Mouse (Mus musculus) hindbrain, embryonic 14.5 days (tissue): Measurements from ENCODE around the gene Pde10a. TPM values are rescaled to one million over a fixed set of nuclear protein-coding genes. Genes with fewer than 3 reads are reported as not detected.

Experiments used
- ATAC-seq: fragments of 200-750 bp; cut with Nextera tagmentation; 2 replicates; pipeline ENCODE4 v1.8.0; 2017; ENCODE audit warnings: moderate number of reproducible peaks, mild to moderate bottlenecking, moderate TSS enrichment, moderate library complexity; ENCODE audit not compliant: low FRiP score
- DNase-seq: peaks from one replicate; pipeline ENCODE4 v3.0.0-alpha.2; 2015; ENCODE audit warnings: low spot score
- H3K27ac ChIP-seq: fragments of 300-500 bp; sonication (generic); 2 replicates; pipeline ENCODE4 v1.5.1; 2014; ENCODE audit warnings: mild to moderate bottlenecking, moderate library complexity
- H3K27me3 ChIP-seq: fragments of 300-500 bp; sonication (generic); 2 replicates; pipeline ENCODE4 v1.6.1; 2014; ENCODE audit warnings: mild to moderate bottlenecking, low read length, mixed read lengths; ENCODE audit not compliant: control insufficient read depth, insufficient read depth
- H3K36me3 ChIP-seq: fragments of 300-500 bp; sonication (generic); replicated peaks from 2 replicates; pipeline ENCODE4 v1.6.1; 2014; ENCODE audit not compliant: control insufficient read depth, insufficient read depth
- H3K4me1 ChIP-seq: fragments of 300-500 bp; sonication (generic); replicated peaks from 2 replicates; pipeline ENCODE4 v1.6.1; 2014; ENCODE audit warnings: antibody characterized with exemption, low read length, mixed read lengths; ENCODE audit not compliant: control insufficient read depth, insufficient read depth
- H3K4me2 ChIP-seq: fragments of 300-500 bp; sonication (generic); replicated peaks from 2 replicates; pipeline ENCODE4 v1.6.1; 2014; ENCODE audit warnings: mild to moderate bottlenecking, moderate library complexity
- H3K4me3 ChIP-seq: fragments of 300-500 bp; sonication (generic); replicated peaks from 2 replicates; pipeline ENCODE4 v1.5.1; 2014; ENCODE audit warnings: mild to moderate bottlenecking, low read length
- H3K9ac ChIP-seq: fragments of 300-500 bp; sonication (generic); 2 replicates; pipeline ENCODE4 v1.6.1; 2014
- H3K9me3 ChIP-seq: fragments of 300-500 bp; sonication (generic); 2 replicates; pipeline ENCODE4 v1.6.1; 2016; ENCODE audit warnings: low read length; ENCODE audit not compliant: control insufficient read depth
- WGBS: fragments of 180-500 bp; shearing (Covaris S2); extraction: QIAGEN DNeasy Blood & Tissue Kit; methylation state at CpG from one replicate; pipeline ENCODE4 v1.1.7; 2014; 5-methylcytosine and 5-hydroxymethylcytosine counted together
- polyA plus RNA-seq: library from polyadenylated mRNA; unstranded; fragments of >200 nt; fragmentation: Nextera tagmentation; extraction: Ambion mirVana; gene quantifications from 2 replicates; pipeline ENCODE4 v1.2.1, GENCODE M21; 2014

Gene Pde10a
- polyA plus RNA-seq, 1 experiment from 2014 or later: 15.8 TPM

DNA sequence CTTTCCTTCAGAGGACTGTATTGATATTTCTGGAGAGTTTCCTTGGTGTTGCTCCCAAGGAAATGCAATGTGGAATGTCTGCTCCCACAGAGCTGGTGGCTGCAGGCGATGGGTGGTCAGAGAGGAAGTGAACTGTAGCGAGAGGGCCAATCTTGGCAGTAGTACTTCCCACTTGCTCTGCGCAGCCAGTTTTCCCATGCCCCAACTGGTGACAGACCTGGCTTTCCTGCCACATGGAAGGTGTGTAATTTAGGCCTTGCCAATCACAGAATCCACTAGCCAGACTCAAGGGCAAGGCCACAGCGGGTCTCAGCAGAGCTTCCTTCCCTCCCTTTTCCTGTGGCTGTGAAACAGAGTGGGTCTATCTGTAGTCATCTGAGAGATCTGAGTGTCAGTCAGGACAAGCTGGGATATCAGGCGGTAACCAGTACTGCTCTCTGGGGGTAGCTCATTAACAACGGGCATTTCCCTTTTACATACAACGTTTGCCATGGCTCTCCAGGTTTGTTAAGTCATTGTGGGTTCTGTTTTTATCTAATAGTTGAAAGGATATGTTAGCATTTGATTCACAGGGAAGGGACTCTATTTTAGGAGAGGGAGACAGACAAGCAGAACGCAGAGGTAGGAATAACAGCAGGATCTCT, 316.8 kb downstream of the Pde10a start:
- H3K27me3 ChIP-seq: no peaks in the 10 kb centered on the region
- H3K9me3 ChIP-seq: no peaks in the 10 kb centered on the region
- WGBS: 63% methylated on average over 8 of the region's 8 CpGs
- no peak overlapping the region for H3K9ac ChIP-seq
- H3K4me1 ChIP-seq: peaks cover 16% of the 10 kb centered on the region
- no peak overlapping the region for H3K4me3 ChIP-seq
- no peak overlapping the region for H3K4me2 ChIP-seq
- no peaks in the 10 kb centered on the region for H3K36me3 ChIP-seq
- ATAC-seq: no peak
- H3K27ac ChIP-seq: no peak overlapping the region
- DNase-seq: no peak

DNA sequence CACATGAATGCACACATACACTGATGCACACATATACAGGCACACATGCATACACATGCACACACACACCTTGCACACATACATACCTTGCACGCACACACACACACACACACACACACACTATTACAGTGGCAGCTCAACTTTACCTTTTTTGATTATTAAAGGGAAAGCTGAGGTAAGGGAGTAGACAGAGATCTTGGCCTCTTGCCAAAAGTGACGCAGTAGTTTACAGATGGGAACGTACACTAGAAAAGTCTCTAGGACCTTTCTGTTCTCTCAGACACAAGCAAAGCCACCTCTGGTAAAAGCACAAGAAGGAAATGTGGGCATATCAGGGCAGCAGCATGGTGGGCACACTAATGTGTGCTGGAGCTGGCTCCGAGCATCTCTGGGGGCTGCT, 317.5 kb downstream of the Pde10a start:
- ATAC-seq (no peak; the same call in 1 of the 2 replicates), DNase-seq (no peak)
- no peaks in the 10 kb centered on the region for H3K9me3 ChIP-seq
- WGBS: 55% methylated on average over 4 of the region's 4 CpGs
- H3K9ac ChIP-seq: no peak overlapping the region
- no peaks in the 10 kb centered on the region for H3K27me3 ChIP-seq
- peaks cover 16% of the 10 kb centered on the region for H3K4me1 ChIP-seq
- no peak overlapping the region for H3K27ac ChIP-seq
- no peak overlapping the region for H3K4me3 ChIP-seq
- H3K4me2 ChIP-seq: no peak overlapping the region
- H3K36me3 ChIP-seq: no peaks in the 10 kb centered on the region

DNA sequence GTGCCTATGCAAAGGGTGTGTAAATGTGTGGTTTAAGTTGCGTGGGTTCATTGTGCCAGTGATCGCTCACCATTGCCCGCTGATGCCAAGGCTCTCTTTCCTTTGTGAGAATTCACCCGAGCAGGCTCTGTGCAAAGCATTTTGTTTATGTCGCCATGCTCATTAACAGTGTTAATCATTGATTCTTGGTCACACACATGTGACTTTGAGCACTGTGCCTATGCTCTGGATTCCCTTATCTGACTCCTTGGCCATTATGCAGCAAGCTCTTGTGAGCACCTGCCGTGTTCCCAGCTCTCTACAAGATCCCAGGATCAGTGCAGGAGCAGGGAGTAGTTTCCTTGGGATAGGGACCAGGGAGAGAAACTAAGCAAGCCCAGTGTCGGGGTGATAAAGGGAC, 318.8 kb downstream of the Pde10a start:
- Histone ChIP-seq H3K36me3 (no peaks in the 10 kb centered on the region), H3K4me2 (no peak overlapping the region), H3K4me1 (peaks cover 16% of the 10 kb centered on the region), H3K4me3 (no peak overlapping the region), H3K27ac (no peak overlapping the region), H3K9ac (no peak overlapping the region), H3K27me3 (no peaks in the 10 kb centered on the region), H3K9me3 (no peaks in the 10 kb centered on the region)
- ATAC-seq (no peak), DNase-seq (no peak)
- 67% methylated on average over 7 of the region's 7 CpGs for WGBS

DNA sequence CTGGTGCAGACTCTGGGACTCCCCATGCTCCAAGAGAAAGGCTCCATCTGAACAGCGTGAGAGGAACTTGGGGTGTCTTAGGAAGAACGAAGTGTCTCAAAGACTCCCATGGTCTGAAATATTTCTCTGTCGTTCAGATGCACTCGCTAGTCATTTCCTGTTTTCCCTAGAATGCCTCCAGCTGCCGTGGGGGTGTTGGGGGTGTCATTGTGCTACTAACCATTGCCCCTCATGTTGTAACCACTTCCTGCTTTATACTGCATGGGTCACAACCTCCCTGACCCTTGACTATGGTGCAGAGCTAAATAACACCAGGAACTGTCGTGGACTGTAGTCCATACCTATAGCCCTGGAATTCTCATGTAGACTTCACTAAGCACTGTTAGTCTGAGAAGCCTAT, 321.3 kb downstream of the Pde10a start:
- 80% methylated on average over 6 of the region's 6 CpGs for WGBS
- Histone ChIP-seq H3K27ac (no peak overlapping the region), H3K36me3 (no peaks in the 10 kb centered on the region), H3K4me3 (no peak overlapping the region), H3K4me1 (peaks cover 11% of the 10 kb centered on the region), H3K9ac (no peak overlapping the region), H3K4me2 (no peak overlapping the region), H3K27me3 (no peaks in the 10 kb centered on the region), H3K9me3 (no peaks in the 10 kb centered on the region)
- ATAC-seq: no peak
- DNase-seq: no peak

GRCm38 (mm10) chr17:8847558-8847957, 322.4 kb downstream of the Pde10a start:
- Histone ChIP-seq H3K9ac (no peak overlapping the region), H3K4me3 (no peak overlapping the region), H3K27ac (no peak overlapping the region), H3K4me1 (0 out of 2 replicates have a peak, but pooled peaks cover under 1% of the 10 kb centered on the region), H3K36me3 (no peaks in the 10 kb centered on the region), H3K4me2 (no peak overlapping the region), H3K27me3 (no peaks in the 10 kb centered on the region), H3K9me3 (no peaks in the 10 kb centered on the region)
- WGBS: 65% methylated on average over 7 of the region's 7 CpGs
- DNase-seq (no peak), ATAC-seq (no peak)

DNA sequence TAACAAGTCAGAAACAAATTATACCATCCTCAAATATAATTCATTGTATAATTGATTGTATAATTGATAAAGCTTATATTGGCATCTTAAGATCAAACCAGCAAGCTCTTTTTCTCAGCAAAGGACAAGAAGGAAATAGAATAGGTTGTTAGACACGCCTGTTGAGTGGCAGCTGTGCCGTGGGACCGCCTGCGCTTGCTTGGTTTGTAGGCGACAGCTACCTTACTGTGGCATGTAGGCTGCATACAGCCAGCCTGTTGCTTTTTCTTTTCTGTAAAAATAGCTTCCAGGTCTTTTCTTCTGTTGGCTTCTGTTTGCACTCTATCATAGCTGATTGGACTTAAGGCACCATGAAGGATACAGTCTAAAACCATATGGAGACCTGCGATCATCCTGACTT, 326.7 kb downstream of the Pde10a start:
- Histone ChIP-seq H3K27ac (no peak overlapping the region), H3K36me3 (no peaks in the 10 kb centered on the region), H3K4me1 (0 out of 2 replicates have a peak, but pooled peaks cover 7% of the 10 kb centered on the region), H3K4me2 (no peak overlapping the region), H3K27me3 (no peaks in the 10 kb centered on the region), H3K4me3 (no peak overlapping the region), H3K9ac (no peak overlapping the region), H3K9me3 (no peaks in the 10 kb centered on the region)
- DNase-seq: no peak
- ATAC-seq: no peak
- 65% methylated on average over 6 of the region's 6 CpGs for WGBS

- no peak overlapping the region for H3K4me3 ChIP-seq
- peak overlapping the region; percentile 32 for H3K4me2 ChIP-seq
- no peaks in the 10 kb centered on the region for H3K36me3 ChIP-seq
- no peak overlapping the region for H3K9ac ChIP-seq
- DNase-seq (no peak), ATAC-seq (no peak)
- H3K4me1 ChIP-seq: peaks cover 11% of the 10 kb centered on the region
- H3K27ac ChIP-seq: no peak overlapping the region
- WGBS: 33% methylated on average over 22 of the region's 22 CpGs
- H3K9me3 ChIP-seq: no peaks in the 10 kb centered on the region
- H3K27me3 ChIP-seq: no peaks in the 10 kb centered on the region
Observed at GRCm38 (mm10) chr17:8856430-8857371, 331.5 kb downstream of the Pde10a start.

GRCm38 (mm10) chr17:8858636-8859421, 333.7 kb downstream of the Pde10a start:
- ATAC-seq (no peak), DNase-seq (no peak)
- Histone ChIP-seq H3K27ac (0 out of 2 replicates have a peak overlapping the region, but pooled peaks have one; percentile 15), H3K9ac (no peak overlapping the region), H3K27me3 (no peaks in the 10 kb centered on the region), H3K4me1 (peaks cover 11% of the 10 kb centered on the region), H3K4me3 (no peak overlapping the region), H3K36me3 (no peaks in the 10 kb centered on the region), H3K4me2 (no peak overlapping the region), H3K9me3 (no peaks in the 10 kb centered on the region)
- 64% methylated on average over 23 of the region's 23 CpGs for WGBS

- WGBS: 79% methylated on average over 4 of the region's 4 CpGs
- Histone ChIP-seq H3K9ac (no peak overlapping the region), H3K4me3 (no peak overlapping the region), H3K4me1 (peaks cover 11% of the 10 kb centered on the region), H3K27ac (no peak overlapping the region), H3K4me2 (no peak overlapping the region), H3K36me3 (no peaks in the 10 kb centered on the region), H3K27me3 (no peaks in the 10 kb centered on the region), H3K9me3 (no peaks in the 10 kb centered on the region)
- DNase-seq (no peak), ATAC-seq (no peak)
Observed at GRCm38 (mm10) chr17:8859489-8859888, 334.3 kb downstream of the Pde10a start.
